ENCODE assay signal across 9 mouse cellular contexts in genomic region chr4:139636373-139636772, GRCm38 (mm10). TPM values are rescaled to one million over a fixed set of nuclear protein-coding genes. Genes with fewer than 3 reads are reported as not detected.
DNase-seq lines count a peak whose midpoint lies in the region.
"Had no signal": no experiment of that assay in that cellular context is flagged by ENCODE, and none has a peak within 500 bp of the region (broad histone marks: within the 10 kb centered on the region; RNA-seq: fewer than 3 reads in every experiment).

No protein-coding gene starts in this region.

- DNase-seq in urinary bladder, postnatal 25 days (ENCODE audit: low spot score), result peak; percentile 77
- no peak for DNase-seq in urinary bladder, adult 2 months (ENCODE audit: low spot score)
- DNase-seq in adrenal gland, postnatal 10 days, result peak; percentile 88
- DNase-seq in embryo, embryonic 9.5 days (ENCODE audit: extremely low spot score), result peak; percentile 74
- peak; percentile 77 for DNase-seq in layer of hippocampus, adult 11-12 months (ENCODE audit: low spot score)
- DNase-seq in lung, postnatal 10 days, result peak; percentile 79
- DNase-seq in spleen, adult 12 weeks (ENCODE audit: low spot score), result peak; percentile 48

RNA-seq across cellular contexts. Expression of gene Aldh4a1, which starts 13.7 kb away (rescaled TPM):
- polyA plus RNA-seq in urinary bladder, adult 2 months (2012; rRNA removed), result 26.5 and 33.0 TPM in 2 replicates
- 10 to 100 TPM; 62.7 to 84.6 TPM for total RNA-seq in adrenal gland, postnatal 10 days (2021)

RNA-seq across cellular contexts. Expression of gene Tas1r2, which starts 17.0 kb away (rescaled TPM):
- not detected in 2 replicates for polyA plus RNA-seq in urinary bladder, adult 2 months (2012; rRNA removed)
- total RNA-seq in adrenal gland, postnatal 10 days (2021), result not detected
- polyA plus RNA-seq: heart, embryonic 14.5 days; neural tube, embryonic 14.5 days had no signal

RNA-seq across cellular contexts. Expression of gene Gm21969, which starts 33.4 kb away (rescaled TPM):
- 0.04 TPM in 1 of 2 replicates, not detected in the other for polyA plus RNA-seq in urinary bladder, adult 2 months (2012; rRNA removed)
- total RNA-seq in adrenal gland, postnatal 10 days (2021), result not detected
- polyA plus RNA-seq: heart, embryonic 14.5 days; neural tube, embryonic 14.5 days had no signal
